Mouse (Mus musculus) fat pad, adult 2 months (tissue): ENCODE data around the gene Phf2.
"Not testable (repeated sequence)": the region's sequence is repeated elsewhere in the genome, so short reads cannot be mapped to it uniquely, and the experiment has no call there.

ENCODE experiments used
- DNase-seq: peaks from one replicate; pipeline ENCODE4 v3.0.0-alpha.2; 2011; ENCODE audit warnings: low read depth, low spot score; ENCODE audit errors: extremely low read depth

Phf2 gene

DNA sequence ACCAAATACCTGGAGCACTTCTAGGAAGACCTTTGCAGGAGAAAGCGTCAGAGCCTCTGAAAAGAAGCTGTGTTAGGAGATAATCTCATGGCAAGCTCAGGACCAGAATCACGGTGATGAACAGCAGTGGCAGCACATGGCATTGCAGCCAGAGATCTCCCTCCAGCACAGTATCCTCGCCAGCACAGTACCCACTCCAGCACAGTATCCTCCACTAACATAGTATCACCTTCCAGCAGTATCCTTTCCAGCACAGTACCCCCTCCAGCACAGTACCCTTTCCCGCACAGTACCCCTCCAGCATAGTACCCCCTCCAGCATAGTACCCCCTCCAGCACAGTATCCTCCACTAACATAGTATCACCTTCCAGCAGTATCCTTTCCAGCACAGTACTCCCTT is 61.3 kb downstream of the Phf2 start:
- DNase-seq = not testable (repeated sequence)

DNA sequence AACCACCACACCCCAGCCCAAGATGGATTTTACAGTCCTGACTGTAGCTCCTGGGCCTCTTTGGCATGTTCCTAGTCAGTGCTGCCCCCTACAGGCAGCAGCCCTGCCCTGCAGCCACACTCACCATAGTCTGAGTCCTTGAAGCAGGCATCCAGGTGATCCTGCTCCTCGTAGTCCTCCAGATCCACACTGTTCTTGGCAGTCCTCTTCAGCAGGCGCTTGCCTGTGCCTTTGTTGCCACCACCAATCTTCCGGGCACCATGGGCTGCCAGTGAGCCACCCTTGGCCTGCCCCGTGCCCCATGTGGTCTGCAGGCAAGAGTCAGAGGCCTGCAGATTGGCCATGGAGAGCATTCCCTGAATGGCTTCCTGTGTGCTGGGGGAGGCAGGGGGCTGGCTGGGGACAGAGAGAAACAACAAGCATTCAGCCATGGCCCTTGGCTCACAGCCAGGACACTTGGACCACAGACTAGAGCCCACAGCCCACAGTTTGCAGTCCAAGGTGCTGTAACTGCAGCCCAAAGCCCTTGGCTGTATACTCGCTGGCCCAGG is 63.4 kb downstream of the Phf2 start:
- DNase-seq = no peak

DNA sequence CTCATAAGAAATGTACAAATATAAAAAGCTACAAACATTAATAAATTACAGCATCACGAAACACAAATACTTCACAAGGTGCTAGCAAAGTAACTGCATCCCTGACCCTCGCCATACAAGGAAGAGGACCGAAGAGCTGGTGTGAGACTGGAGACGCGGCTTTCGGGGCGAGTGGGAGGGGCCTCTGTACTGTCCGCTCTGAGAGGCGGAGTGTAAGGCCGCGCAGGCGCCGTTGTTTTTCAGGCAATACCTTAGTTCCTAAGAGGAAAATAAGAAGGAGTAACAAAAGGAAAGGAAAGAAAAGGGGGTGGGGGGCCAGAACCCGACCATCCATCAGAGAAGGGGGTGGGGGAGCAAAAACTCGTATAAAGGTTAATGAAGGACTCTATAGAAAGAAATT is 68.7 kb downstream of the Phf2 start:
- no peak for DNase-seq

DNA sequence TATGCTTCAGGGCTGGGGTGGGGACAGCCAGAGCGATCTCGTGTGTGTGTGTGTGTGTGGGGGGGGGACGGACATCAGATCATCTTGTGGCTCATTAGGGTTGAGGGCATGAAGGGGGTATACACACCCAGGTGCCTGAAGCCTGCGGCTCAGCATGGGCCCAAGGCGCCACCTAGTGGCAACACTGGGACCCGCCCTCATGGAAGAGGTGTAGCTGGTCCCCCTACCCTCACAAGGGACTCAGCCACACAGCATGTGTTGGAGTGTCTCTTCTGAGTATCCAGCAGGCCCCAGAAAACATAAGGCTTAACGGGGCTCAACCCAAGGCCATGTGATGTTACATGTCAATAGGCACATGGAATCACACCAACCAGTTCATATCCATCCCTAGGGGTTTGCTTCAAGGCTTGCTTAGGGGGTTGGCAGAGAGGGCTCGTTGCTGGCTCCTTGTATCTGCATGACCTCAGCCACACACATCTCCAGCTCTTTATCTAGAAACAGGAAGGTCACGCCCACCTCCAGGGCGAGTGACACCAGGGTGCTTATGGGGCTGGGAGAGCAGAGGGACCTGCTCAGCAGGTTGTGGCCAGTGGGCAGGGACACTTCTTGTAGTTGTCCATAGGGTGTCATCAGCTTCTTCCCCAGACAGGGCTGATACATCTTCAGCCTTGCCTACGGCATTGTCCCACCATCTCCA is 69.9 kb downstream of the Phf2 start:
- no peak for DNase-seq

DNA sequence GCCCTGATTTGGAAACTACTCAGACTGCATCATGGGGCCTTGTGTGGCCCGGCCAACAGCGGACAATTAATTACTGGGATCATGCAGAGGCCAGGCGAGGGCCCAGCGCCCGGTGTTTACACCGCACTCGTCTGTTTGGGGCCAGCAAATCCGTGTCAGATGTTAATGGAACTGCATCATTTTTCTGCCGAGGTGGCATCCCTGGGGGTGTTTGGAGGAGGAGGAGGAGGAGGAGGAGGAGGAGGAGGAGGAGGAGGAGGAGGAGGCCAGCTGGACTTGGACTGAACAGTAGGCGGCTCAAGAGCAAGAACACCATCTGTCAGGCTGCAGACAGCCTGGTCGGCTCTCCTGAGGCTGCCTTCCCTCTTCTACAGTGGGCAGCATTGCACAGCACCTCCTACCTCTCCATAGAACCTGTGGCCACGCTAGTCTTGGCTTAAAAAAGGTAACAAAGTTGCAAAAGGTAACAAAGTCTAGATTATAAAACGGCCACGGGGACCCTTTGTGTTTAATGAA is 72.6 kb downstream of the Phf2 start:
- DNase-seq = no peak

- no peak for DNase-seq
These were observed 74.0 kb downstream of the Phf2 start for GRCm38 (mm10) chr13:48796906-48797305.

- no peak for DNase-seq
These were observed 75.2 kb downstream of the Phf2 start for GRCm38 (mm10) chr13:48795711-48796110.

GRCm38 (mm10) chr13:48784594-48785298 is 86.2 kb downstream of the Phf2 start:
- no peak for DNase-seq

DNA sequence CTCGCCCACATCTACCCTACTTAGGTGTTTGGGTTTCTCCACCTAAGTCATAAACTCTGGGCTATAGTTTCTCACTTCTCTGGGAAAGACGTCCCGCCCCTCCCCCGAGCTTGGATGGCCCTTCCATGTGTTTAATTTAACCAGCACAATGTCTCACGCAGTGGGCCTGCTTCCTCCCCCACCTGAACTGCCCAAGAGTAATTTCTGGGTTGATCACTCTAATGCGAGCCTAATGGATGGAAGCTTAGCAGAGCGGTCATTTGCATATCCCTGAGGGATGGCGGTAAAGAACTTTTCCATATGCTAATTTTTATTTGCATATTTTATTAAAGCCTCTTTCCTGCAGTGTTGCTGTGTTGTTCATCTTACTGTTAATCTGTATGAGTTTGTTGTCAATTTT is 86.8 kb downstream of the Phf2 start:
- no peak for DNase-seq

DNA sequence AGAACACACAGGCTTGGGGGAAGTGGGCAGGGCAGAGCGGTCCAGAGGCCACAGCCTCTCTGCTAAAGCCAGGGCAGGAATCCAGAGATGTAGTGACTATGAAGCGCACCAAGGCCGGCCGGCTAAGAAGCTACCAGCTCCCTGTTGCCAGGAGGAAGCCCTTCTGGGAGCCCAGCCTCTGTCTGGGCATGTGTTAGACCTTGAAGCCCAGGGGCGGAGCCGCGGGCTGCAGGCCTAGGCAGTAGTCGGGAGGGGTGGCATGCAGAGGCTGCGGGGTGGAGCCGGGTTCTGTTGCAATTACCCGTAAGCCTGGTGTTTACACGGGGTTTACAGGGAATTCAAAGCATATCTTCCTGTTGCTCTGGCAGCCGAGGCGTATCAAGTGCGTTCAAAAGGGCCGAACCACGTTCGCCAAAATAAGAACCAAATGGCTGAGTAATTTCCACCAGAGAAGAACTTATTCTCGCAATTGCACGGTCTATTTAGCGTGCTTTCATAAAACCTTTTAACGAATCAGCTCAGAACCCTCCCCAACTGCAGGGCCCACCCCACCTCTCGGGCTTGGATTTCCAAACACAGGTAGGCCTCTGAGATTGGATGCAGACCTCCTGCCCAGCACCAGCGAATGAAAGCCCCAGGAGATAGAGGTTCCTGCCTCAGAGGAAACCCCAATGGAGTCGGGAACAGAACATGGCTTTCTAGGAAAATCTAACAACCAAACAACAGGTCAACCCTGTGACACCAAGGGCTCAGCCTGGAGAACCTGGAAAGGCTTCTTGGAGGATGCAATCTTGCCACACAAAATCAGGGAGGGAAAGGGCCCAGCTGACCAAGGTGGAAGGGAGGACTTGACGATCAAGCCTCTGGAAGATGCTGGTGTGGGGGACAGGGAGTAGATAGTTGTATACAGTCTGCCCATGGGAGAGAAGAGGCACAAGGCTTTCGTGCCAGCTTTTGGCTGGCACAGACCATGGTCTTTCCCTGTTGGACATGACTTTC is 87.9 kb downstream of the Phf2 start:
- DNase-seq = no peak

DNA sequence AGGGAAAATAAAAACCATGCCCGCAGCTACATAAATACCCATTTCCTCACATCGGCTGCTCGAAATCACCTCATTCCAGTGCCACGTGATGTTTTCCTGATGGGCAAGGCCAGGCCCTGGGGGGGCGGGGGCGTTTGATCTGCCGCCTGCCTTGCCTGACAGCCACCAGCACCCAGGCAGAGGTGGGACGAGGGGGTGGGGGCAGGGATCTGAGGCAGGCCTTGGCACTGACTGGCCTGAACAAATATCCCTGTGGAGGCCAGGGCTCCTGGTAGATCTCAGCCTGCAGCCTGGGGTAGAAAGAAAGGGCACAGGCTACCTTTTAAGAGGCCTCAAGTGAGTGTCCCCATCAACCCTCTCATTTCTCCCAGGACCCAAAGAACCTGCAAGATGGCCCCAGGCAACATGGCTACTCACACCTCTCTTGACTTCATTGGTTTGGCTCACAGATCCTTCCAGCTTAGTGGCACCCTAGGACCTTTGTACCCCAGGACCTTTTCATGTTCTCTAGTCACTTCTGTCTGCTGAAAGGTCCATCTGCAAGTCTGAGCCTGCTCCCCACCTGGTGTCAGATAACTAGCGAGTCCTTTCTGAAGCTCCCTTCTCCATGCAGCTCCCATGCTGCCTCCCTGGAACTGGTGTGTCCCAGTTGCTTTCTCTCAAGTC is 90.4 kb downstream of the Phf2 start:
- DNase-seq = no peak

DNA sequence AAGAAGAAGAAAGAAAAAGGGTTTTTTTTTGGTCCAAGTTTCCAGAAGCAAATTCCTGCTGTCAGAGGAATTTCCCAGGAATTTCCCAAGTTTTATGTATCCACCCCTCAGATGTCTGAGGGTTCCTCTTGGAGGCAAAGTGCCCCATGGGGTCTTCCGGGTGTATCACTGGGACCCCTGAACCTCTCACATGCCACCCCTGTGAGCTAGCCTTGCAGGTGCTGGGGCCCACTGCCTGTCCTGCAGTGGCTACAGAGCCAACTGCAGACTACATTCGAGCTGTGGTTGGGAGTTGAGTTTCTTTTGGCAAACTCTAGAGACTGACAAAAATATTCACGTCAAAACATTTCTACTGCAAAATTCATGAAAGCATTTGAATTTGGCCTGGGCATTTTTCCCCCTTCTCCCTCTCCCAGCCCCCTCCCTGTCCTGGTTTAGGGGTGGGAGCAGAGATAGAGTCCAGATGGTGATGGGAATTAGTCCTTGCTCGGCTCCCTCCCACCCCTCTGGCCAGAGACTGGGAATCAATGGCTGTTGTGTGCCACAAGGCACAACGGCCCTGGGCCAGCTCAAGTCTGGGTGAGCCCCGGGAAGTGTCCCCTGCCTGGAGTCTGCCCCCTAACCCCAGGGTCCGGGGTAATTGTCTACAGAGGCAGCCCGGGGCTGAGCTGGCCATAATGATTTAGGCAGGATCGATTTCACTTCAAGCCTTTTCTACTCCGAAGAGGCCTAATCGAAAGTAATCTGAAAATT is 91.2 kb downstream of the Phf2 start:
- DNase-seq = no peak

DNA sequence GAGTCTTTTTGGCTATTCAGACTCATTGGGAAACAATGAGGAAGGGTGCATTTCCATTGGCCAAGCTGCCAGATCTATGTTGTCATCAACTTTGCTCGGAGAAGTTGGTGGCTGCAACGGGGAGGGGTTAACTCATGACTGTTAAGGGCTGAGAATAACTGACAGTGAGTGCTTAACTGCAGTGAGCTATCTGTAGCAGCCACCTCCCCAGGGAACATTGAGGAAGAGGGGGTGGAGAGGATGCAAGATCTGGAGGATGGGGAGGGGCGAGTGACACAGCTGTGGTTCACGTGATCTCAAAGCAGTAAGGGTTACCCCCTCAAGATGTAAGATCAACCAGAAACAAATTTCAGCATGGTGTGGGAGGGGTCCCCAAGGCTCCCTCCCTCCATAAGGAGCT is 92.8 kb downstream of the Phf2 start:
- DNase-seq = no peak

DNA sequence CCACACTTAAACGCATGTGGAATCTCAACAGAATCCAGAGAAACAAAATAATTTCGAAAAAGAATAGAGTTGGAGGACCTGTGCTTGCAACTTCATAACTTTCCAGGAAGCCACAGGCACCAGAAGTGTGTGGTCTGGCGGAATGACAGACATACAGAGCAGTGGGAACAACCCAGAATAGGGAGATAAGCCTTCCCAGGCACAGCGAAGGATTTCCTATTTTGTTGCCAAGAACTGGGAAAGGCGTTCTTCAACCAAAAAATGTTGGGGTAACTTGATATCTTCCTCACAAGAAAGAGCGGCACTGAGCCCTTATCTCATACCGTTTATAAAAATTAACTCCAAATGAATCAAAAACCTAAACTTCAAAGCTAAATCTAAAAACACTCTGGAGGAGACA is 96.4 kb downstream of the Phf2 start:
- DNase-seq = no peak

GRCm38 (mm10) chr13:48768109-48768508 is 102.8 kb downstream of the Phf2 start:
- DNase-seq = no peak

DNA sequence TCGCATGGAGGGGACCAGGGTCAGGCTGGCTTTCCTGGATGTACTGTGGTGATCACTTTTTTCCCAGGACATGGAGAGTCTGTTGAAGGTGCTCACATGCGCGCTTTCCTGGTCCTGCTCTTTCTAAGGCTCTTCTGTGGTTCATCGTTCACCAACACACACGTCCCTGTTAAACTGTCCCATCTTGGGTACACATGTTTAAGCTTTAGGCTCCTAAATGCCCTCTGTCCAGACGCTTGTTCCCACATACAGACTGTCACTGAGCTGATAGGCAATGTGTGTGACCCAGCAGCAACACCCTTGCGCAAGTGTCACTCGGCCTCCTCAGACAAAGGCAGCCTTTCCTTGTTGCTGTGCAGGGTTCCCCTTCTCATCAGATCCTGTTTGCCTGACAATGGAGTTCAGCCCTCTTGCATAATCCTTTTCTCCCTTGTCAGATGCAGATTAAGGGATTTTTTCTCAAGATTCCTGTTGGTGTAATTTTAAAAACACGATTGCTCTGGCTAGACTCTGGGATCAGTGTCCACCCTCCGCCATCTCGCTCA is 107.1 kb downstream of the Phf2 start:
- DNase-seq = no peak

DNA sequence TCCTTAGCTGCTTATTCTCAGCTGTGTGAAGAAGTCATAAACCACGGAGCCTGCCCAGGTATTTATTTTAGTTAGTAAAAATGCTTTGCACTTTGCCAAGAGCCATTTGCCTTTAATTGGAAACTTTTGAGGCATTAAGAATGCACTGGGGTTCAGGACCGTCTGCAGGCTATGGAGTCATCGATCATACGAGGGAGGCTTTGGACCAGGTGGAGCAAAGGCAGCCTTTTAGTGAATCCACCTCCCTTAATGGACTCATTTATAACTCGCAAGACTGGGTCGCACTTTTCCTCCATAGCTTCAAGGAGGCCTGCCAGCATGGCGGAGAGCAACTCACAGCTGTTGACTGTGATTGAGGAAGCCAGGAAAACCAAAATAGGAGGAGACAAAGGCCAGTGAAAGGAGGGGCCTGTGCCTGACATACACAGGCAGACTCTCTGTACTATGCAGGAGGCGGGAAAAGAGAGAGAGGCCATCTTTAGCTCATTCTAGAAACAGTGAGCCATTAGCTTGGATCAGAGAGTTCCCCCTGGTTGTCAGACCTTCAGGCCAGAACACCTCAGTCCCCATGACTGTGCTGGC is 110.0 kb downstream of the Phf2 start:
- no peak for DNase-seq

DNA sequence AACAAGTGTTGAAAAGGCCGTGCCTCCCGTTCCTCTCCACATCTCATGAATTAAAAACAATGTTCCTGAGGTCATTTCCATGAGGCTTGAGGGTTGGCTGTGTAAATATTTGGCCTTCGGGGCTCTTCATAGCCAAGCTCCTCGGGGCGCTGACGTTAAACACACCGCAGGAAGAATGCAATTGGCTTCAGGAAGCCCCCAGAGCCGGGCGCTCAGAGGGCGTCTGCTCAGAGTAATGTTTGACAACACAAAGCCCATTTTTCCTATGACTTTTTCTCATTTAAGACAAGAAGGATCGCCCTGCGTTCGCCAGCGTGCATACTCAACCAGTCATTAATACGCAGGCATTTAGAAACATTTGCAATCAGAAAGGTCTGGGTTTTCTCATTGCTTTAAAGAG is 114.2 kb downstream of the Phf2 start:
- DNase-seq = no peak
